Mouse (Mus musculus) CH12.LX (cell line): ENCODE results near the gene Timm13. TPM values are rescaled to one million over a fixed set of nuclear protein-coding genes. Genes with fewer than 3 reads are reported as not detected.

Experiments used
- DNase-seq: peaks from one replicate; pipeline ENCODE4 v3.0.0-alpha.2; 2013; ENCODE audit errors: extremely low read depth
- H3K27ac ChIP-seq: 2 replicates; pipeline ENCODE4 v1.5.1; 2012; ENCODE audit warnings: low read depth, mild to moderate bottlenecking, control low read depth, moderate library complexity; ENCODE audit not compliant: insufficient read depth
- H3K27me3 ChIP-seq: replicated peaks from 2 replicates; pipeline ENCODE3; 2012; ENCODE audit warnings: inconsistent platforms
- H3K36me3 ChIP-seq, 2 experiments: replicated peaks in 1 of 2; 2 replicates each; pipeline versions ENCODE3 to v1.6.1; 2012; ENCODE audit warnings: inconsistent platforms in 1 of 2, low read length in 1 of 2, mild to moderate bottlenecking in 1 of 2, mixed read lengths in 1 of 2, moderate library complexity in 1 of 2; ENCODE audit not compliant: control insufficient read depth in 1 of 2, insufficient read depth in 1 of 2
- H3K4me1 ChIP-seq, 2 experiments: 2 replicates each; pipeline ENCODE4 v1.6.1; 2012; ENCODE audit warnings: inconsistent platforms in 1 of 2, moderate library complexity in 1 of 2; ENCODE audit not compliant: insufficient read depth in 2 of 2, control insufficient read depth in 1 of 2
- H3K4me2 ChIP-seq: 2 replicates; pipeline ENCODE4 v1.6.1; 2012; ENCODE audit warnings: low read depth, mild to moderate bottlenecking, control low read depth; ENCODE audit not compliant: poor library complexity, insufficient read depth, severe bottlenecking
- H3K4me3 ChIP-seq, 3 experiments: fragments of 150-350 bp in 1 of 3; sonication (generic) in 1 of 3; replicated peaks in 1 of 3; 2 replicates each; pipeline versions ENCODE3 to v1.5.1; 2011 to 2012; ENCODE audit warnings: low read depth in 2 of 3, low read length in 2 of 3, mild to moderate bottlenecking in 2 of 3, moderate library complexity in 2 of 3, control low read depth in 1 of 3, improper control_type of control experiment in 1 of 3, inconsistent platforms in 1 of 3, mixed read lengths in 1 of 3; ENCODE audit not compliant: poor library complexity in 1 of 3
- H3K79me2 ChIP-seq: replicated peaks from 2 replicates; pipeline ENCODE4 v1.6.1; 2012; ENCODE audit warnings: mild to moderate bottlenecking, moderate library complexity; ENCODE audit not compliant: control insufficient read depth, poor library complexity, insufficient read depth, severe bottlenecking; ENCODE audit errors: extremely low read depth
- H3K9ac ChIP-seq: 2 replicates; pipeline ENCODE4 v1.6.1; 2012; ENCODE audit warnings: low read depth, mild to moderate bottlenecking, control low read depth, moderate library complexity; ENCODE audit not compliant: insufficient read depth
- H3K9me3 ChIP-seq: replicated peaks from 2 replicates; pipeline ENCODE3; 2012; ENCODE audit warnings: low read length, inconsistent platforms, mixed read lengths
- BHLHE40 ChIP-seq: IDR thresholded peaks from 2 replicates; pipeline ENCODE4 v1.6.1; 2011; ENCODE audit warnings: mild to moderate bottlenecking, low read depth, low read length, improper control_type of control experiment
- CHD1 ChIP-seq: IDR thresholded peaks from 2 replicates; pipeline ENCODE4 v1.6.1; 2012; ENCODE audit warnings: low read depth, low read length, improper control_type of control experiment, inconsistent platforms
- CHD2 ChIP-seq: IDR thresholded peaks from 2 replicates; pipeline ENCODE4 v1.6.1; 2011; ENCODE audit warnings: low read length, improper control_type of control experiment
- CTCF ChIP-seq, 2 experiments: IDR thresholded peaks in 1 of 2; conservative IDR thresholded peaks in 1 of 2; 2 replicates each; pipeline ENCODE4 v1.5.1; 2011 to 2012; ENCODE audit warnings: low read depth in 2 of 2, low read length in 2 of 2, improper control_type of control experiment in 1 of 2, inconsistent platforms in 1 of 2, mild to moderate bottlenecking in 1 of 2, moderate library complexity in 1 of 2
- E2F4 ChIP-seq: IDR thresholded peaks from 2 replicates; pipeline ENCODE4 v1.6.1; 2011; ENCODE audit warnings: low read depth, low read length, improper control_type of control experiment; ENCODE audit not compliant: insufficient replicate concordance
- GABPA ChIP-seq: IDR thresholded peaks from 2 replicates; pipeline ENCODE4 v1.6.1; 2012; ENCODE audit warnings: low read depth, low read length, improper control_type of control experiment, inconsistent platforms; ENCODE audit not compliant: insufficient replicate concordance
- IRF4 ChIP-seq: IDR thresholded peaks from 2 replicates; pipeline ENCODE4 v1.6.1; 2014; ENCODE audit warnings: low read depth, mild to moderate bottlenecking, inconsistent platforms, low read length, improper control_type of control experiment
- KAT2A ChIP-seq: IDR thresholded peaks from 2 replicates; pipeline ENCODE4 v1.6.1; 2012; ENCODE audit warnings: low read length, improper control_type of control experiment, inconsistent platforms; ENCODE audit not compliant: insufficient replicate concordance
- MAZ ChIP-seq: IDR thresholded peaks from 2 replicates; pipeline ENCODE4 v1.6.1; 2012; ENCODE audit warnings: low read depth, mild to moderate bottlenecking, inconsistent platforms, low read length, improper control_type of control experiment, moderate library complexity
- MYC ChIP-seq: IDR thresholded peaks from 2 replicates; pipeline ENCODE4 v1.6.1; 2011; ENCODE audit warnings: low read depth, mild to moderate bottlenecking, improper control_type of control experiment, low read length
- NELFE ChIP-seq: IDR thresholded peaks from 2 replicates; pipeline ENCODE4 v1.6.1; 2011; ENCODE audit warnings: low read depth, low read length, improper control_type of control experiment
- PAX5 ChIP-seq: IDR thresholded peaks from 2 replicates; pipeline ENCODE4 v1.6.1; 2012; ENCODE audit warnings: low read length, inconsistent platforms, mixed read lengths
- POLR2A ChIP-seq: IDR thresholded peaks from 2 replicates; pipeline ENCODE4 v1.6.1; 2011; ENCODE audit warnings: low read depth, mild to moderate bottlenecking, improper control_type of control experiment, low read length
- POLR2AphosphoS2 ChIP-seq: IDR thresholded peaks from 2 replicates; pipeline ENCODE4 v1.6.1; 2011; ENCODE audit warnings: low read depth, low read length, improper control_type of control experiment
- SIN3A ChIP-seq: IDR thresholded peaks from 2 replicates; pipeline ENCODE4 v1.6.1; 2012; ENCODE audit warnings: low read length, improper control_type of control experiment, inconsistent platforms
- UBTF ChIP-seq: IDR thresholded peaks from 2 replicates; pipeline ENCODE4 v1.6.1; 2012; ENCODE audit warnings: low read depth, mild to moderate bottlenecking, inconsistent platforms, low read length, improper control_type of control experiment, moderate library complexity
- USF2 ChIP-seq: conservative IDR thresholded peaks from 2 replicates; pipeline ENCODE4 v1.6.1; 2011; ENCODE audit warnings: low read depth, low read length, improper control_type of control experiment
- ZMIZ1 ChIP-seq: IDR thresholded peaks from 2 replicates; pipeline ENCODE4 v1.6.1; 2012; ENCODE audit warnings: low read depth, mild to moderate bottlenecking, inconsistent platforms, low read length, improper control_type of control experiment
- dilution Hi-C: fragments of 300-500 bp; cut with MboI; formaldehyde crosslinking; loops from 2 replicates; pipeline ENCODE4 v1.14.3; 2020; ENCODE audit warnings: low sequenced_read_pairs; ENCODE audit not compliant: extremely low pct_unique_long_range_greater_than_20kb, extremely low pct_ligation_motif_present
- in situ Hi-C: fragments of 300-500 bp; cut with MboI; formaldehyde crosslinking; loops from 3 replicates; pipeline ENCODE4 v1.14.3; 2019; ENCODE audit warnings: low sequenced_read_pairs, low pct_ligation_motif_present, low pct_unique_long_range_greater_than_20kb, mixed read lengths
- polyA plus RNA-seq: library from polyadenylated mRNA; unstranded; fragments of >175 nt; gene quantifications from 2 replicates; pipeline ENCODE4 v1.2.1, GENCODE M21; 2012; ENCODE audit warnings: low read depth; ENCODE audit not compliant: insufficient read length
- total RNA-seq, 2 experiments: library from RNA; depleted of rRNA; stranded (reverse); fragments of 300-350 nt in 1 of 2; fragments of >200 nt in 1 of 2; gene quantifications; 2 replicates each; pipeline ENCODE4 v1.2.3; 2012 to 2014

Timm13 gene
- total and polyA plus RNA-seq, 3 experiments = 137 to 292 (median 279) TPM

DNA sequence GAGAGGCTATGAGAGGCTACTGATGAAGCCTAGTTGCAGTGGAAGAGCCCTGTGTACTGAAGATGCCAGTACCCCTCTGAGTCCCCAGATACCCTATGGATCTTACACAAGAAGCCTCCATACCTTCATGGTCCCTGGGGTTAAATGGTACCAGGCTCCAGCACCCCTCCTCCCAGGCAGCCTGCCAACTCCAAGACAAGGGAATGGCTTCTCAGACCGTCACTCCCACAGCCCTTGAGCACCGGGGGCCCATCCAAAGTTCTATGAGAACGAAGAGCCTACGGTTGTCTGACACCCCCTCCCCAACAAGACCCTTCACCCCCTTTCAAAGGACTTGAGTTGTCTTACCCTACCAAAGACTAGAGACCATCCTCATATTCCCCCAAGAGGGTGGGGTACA, 15.0 kb upstream of the Timm13 start:
- Histone ChIP-seq H3K36me3 (peaks cover 0 to 53% of the 10 kb centered on the region in 2 experiments), H3K9ac (no peak overlapping the region), H3K27ac (no peak overlapping the region), H3K79me2 (no peaks in the 10 kb centered on the region), H3K4me3 (no peak overlapping the region), H3K4me2 (no peak overlapping the region), H3K4me1 (peaks cover 5 to 16% of the 10 kb centered on the region in 2 experiments; a peak in 2 of 4 replicates), H3K9me3 (no peaks in the 10 kb centered on the region), H3K27me3 (peaks cover 15% of the 10 kb centered on the region)
- TF ChIP-seq UBTF (no peak), POLR2A (no peak), ZMIZ1 (no peak), KAT2A (no peak), POLR2AphosphoS2 (no peak), CHD2 (no peak)
- in situ Hi-C loops = no loop called here
- DNase-seq = no peak
- dilution Hi-C loops = no loop called here

DNA sequence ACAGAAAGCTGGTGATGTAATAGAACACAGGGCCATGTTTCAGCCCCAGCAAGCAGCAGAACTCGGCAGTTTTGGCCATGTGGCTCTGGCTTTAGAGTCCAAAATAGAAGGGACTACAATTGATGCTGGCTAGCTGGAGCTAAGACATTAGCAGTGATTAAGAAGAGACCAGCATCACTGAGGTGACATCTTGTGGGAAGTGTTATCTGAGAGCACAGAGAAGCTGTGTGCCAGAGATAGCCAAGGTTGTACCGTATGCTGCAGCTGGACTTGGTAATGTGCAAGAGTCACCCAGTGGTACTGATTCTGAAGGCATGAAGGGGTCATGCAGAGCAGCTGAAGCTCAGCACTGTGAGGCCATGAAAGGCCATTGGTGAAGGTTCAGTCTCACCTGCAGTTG, 14.5 kb upstream of the Timm13 start:
- DNase-seq = no peak
- no peak overlapping the region for H3K4me3 ChIP-seq
- H3K27ac ChIP-seq = no peak overlapping the region
- dilution Hi-C loops = no loop called here
- no peaks in the 10 kb centered on the region for H3K79me2 ChIP-seq
- peaks cover 0 to 58% of the 10 kb centered on the region in 2 experiments for H3K36me3 ChIP-seq
- H3K4me1 ChIP-seq = peaks cover 5 to 16% of the 10 kb centered on the region in 2 experiments; a peak in 2 of 4 replicates
- no peak overlapping the region for H3K9ac ChIP-seq
- TF ChIP-seq MYC = no peak
- no peak for TF ChIP-seq KAT2A
- TF ChIP-seq USF2 = no peak
- no peak for TF ChIP-seq NELFE
- no peak for TF ChIP-seq E2F4
- TF ChIP-seq ZMIZ1 = no peak
- no peak for TF ChIP-seq IRF4
- no peak for TF ChIP-seq BHLHE40
- TF ChIP-seq CHD1 = no peak
- no peak for TF ChIP-seq MAZ
- TF ChIP-seq SIN3A = no peak
- no peak for TF ChIP-seq CTCF (conservative IDR thresholded peaks at IDR 0.05 in 1 of 2, IDR thresholded peaks at IDR 0.05 in 1 of 2; ENCODE audit: low read depth in 2 of 2, low read length in 2 of 2)
- TF ChIP-seq POLR2AphosphoS2 = no peak
- no peak for TF ChIP-seq PAX5
- no peak for TF ChIP-seq GABPA
- in situ Hi-C loops = no loop called here
- H3K4me2 ChIP-seq = no peak overlapping the region
- H3K9me3 ChIP-seq = no peaks in the 10 kb centered on the region
- peaks cover 14% of the 10 kb centered on the region for H3K27me3 ChIP-seq
